Mouse (Mus musculus): ENCODE measurements around the gene Gm49337.

GRCm38 (mm10) chr4:116137421-116137996 is 35.7 kb upstream of the Gm49337 start:
- TF ChIP-seq POLR2A (IDR thresholded peaks at IDR 0.05; ENCODE audit: low read depth, low read length) = no peak
- no peak for TF ChIP-seq CTCF (IDR thresholded peaks at IDR 0.05; ENCODE audit: borderline replicate concordance, insufficient read depth, low read length)

Data from embryonic fibroblast, embryonic 13.5 days (primary cell).